Mouse (Mus musculus) frontal cortex, adult (tissue): ENCODE measurements around the gene Adamts17.

Source experiments
- ATAC-seq: cut with Nextera tagmentation; 2 replicates; pipeline ENCODE4 v1.9.2; 2017; ENCODE audit warnings: mild to moderate bottlenecking, moderate library complexity, mixed read lengths; ENCODE audit not compliant: low TSS enrichment

Gene Adamts17

DNA sequence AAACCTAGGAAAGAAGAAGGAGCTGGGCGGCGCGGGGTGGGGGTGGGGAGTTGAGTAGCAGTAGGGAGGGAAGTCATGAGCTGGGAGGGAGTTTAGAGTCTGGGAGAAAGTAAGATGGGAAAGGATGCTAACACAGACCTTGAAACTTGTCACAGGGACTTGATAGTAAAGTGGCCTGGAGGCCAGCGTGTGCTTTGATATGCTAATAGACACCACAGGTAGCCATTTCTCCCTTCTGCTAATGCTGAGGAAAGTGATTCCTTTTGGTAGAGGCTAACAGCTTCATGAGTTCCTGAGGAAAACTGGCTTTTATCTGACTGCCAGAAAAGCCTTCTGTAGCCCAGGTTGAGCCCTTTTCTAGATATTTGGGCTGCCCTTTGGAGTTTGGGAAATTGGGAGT is 344.3 kb downstream of the Adamts17 start:
- no peak for ATAC-seq

DNA sequence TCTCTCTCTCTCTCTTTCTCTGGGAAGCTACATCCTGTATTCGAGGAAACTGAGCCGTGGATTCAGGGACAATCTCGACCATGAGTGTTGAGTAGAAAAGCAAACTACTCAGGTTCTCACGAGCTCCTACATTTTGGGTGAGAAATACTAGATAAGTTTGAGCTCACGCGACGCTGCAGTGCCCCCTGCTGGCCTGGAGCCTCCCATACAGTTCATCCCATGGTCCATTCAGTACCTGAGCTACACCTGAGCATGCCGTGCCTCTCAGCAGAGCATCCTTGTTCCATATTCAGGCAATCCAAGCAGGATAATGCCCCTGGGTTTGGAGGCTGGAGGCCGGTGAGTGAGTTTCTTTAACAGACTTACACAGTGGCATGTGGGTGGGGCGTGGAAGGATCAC is 359.9 kb downstream of the Adamts17 start:
- ATAC-seq, result peak; percentile 87
